Comparison of ENCODE assay signal across 26 mouse cellular contexts in genomic region chr4:140688826-140689425, GRCm38 (mm10). TPM values are rescaled to one million over a fixed set of nuclear protein-coding genes. Genes with fewer than 3 reads are reported as not detected.
DNase-seq lines count a peak whose midpoint lies in the region; ATAC-seq and TF ChIP-seq lines count a peak whose summit lies in the region.
"Had no signal": no experiment of that assay in that cellular context is flagged by ENCODE, and none has a peak within 500 bp of the region (broad histone marks: within the 10 kb centered on the region; RNA-seq: fewer than 3 reads in every experiment).

No protein-coding gene starts in this region.

- H3K79me3 ChIP-seq in C2C12 (ENCODE audit: low read depth) = no peaks in the 10 kb centered on the region

- H3K79me2 ChIP-seq in C2C12 (ENCODE audit: control insufficient read depth, insufficient read depth) = no peaks in the 10 kb centered on the region
- H3K79me2 ChIP-seq in heart, adult 2 months (replicated peaks; ENCODE audit: control insufficient read depth, insufficient read depth, low read length) = no peaks in the 10 kb centered on the region

- no peak for ATAC-seq in liver, embryonic 15.5 days (ENCODE audit: insufficient read depth)
- ATAC-seq: forebrain, embryonic 13.5 days had no signal

- no peaks in the 10 kb centered on the region for H3K27me3 ChIP-seq in C2C12 (ENCODE audit: control insufficient read depth, insufficient read depth, insufficient read length)
- no peaks in the 10 kb centered on the region for H3K27me3 ChIP-seq in liver, embryonic 15.5 days
- H3K27me3 ChIP-seq in heart, adult 2 months (ENCODE audit: control insufficient read depth, insufficient read depth, low read length) = no peaks in the 10 kb centered on the region
- H3K27me3 ChIP-seq: forebrain, embryonic 13.5 days; limb, embryonic 12.5 days had no signal

- H3K9ac ChIP-seq in liver, embryonic 15.5 days = no peak overlapping the region
- no peak overlapping the region for H3K9ac ChIP-seq in heart, adult 2 months (ENCODE audit: low read depth, low read length)
- H3K9ac ChIP-seq: embryonic facial prominence, embryonic 13.5 days; forebrain, embryonic 13.5 days; hindbrain, embryonic 15.5 days; limb, embryonic 12.5 days; midbrain, embryonic 12.5 days had no signal

- TF ChIP-seq POLR2A in heart, adult 2 months (IDR thresholded peaks at IDR 0.05; ENCODE audit: insufficient read depth, low read depth, low read length) = no peak

- no peaks in the 10 kb centered on the region for H3K36me3 ChIP-seq in C2C12 (ENCODE audit: control insufficient read depth, insufficient read depth)
- H3K36me3 ChIP-seq in liver, embryonic 15.5 days (replicated peaks) = no peaks in the 10 kb centered on the region
- no peaks in the 10 kb centered on the region for H3K36me3 ChIP-seq in heart, adult 2 months (ENCODE audit: control insufficient read depth, insufficient read depth, low read length)
- H3K36me3 ChIP-seq: embryonic facial prominence, embryonic 13.5 days; heart, embryonic 10.5 days; hindbrain, embryonic 15.5 days; limb, embryonic 12.5 days; midbrain, embryonic 12.5 days had no signal

- no peaks in the 10 kb centered on the region for H3K9me3 ChIP-seq in liver, embryonic 15.5 days (replicated peaks)
- H3K9me3 ChIP-seq: embryonic facial prominence, embryonic 13.5 days; forebrain, embryonic 13.5 days; heart, embryonic 10.5 days; hindbrain, embryonic 15.5 days; limb, embryonic 12.5 days; midbrain, embryonic 12.5 days had no signal

- H3K4me2 ChIP-seq in liver, embryonic 15.5 days = no peak overlapping the region
- H3K4me2 ChIP-seq: embryonic facial prominence, embryonic 13.5 days; forebrain, embryonic 13.5 days; hindbrain, embryonic 15.5 days; limb, embryonic 12.5 days; midbrain, embryonic 12.5 days had no signal

- H3K27ac ChIP-seq in liver, embryonic 15.5 days (replicated peaks) = peak overlapping the region; percentile 65
- no peak overlapping the region for H3K27ac ChIP-seq in heart, adult 2 months
- H3K27ac ChIP-seq: embryonic facial prominence, embryonic 13.5 days; forebrain, embryonic 13.5 days; gastrocnemius, adult 2 months; heart, embryonic 10.5 days; hindbrain, embryonic 15.5 days; limb, embryonic 12.5 days; midbrain, embryonic 12.5 days had no signal

- intact Hi-C loops in heart, adult 2 months (cut with DNase I) = no loop called here

- TF ChIP-seq CTCF in C2C12 (IDR thresholded peaks at IDR 0.05; ENCODE audit: control insufficient read depth, insufficient read depth, insufficient read length) = no peak
- TF ChIP-seq CTCF in heart, adult 2 months (IDR thresholded peaks at IDR 0.05) = no peak

- H3K4me1 ChIP-seq in liver, embryonic 15.5 days (replicated peaks) = peaks cover 86% of the 10 kb centered on the region
- no peaks in the 10 kb centered on the region; the same call in 1 of the 2 replicates for H3K4me1 ChIP-seq in heart, adult 2 months (ENCODE audit: control insufficient read depth, insufficient read depth, low read length)

- peak overlapping the region; percentile 32 for H3ac ChIP-seq in C2C12 (ENCODE audit: control insufficient read depth, insufficient read length, low read depth)

- WGBS in liver, embryonic 15.5 days (ENCODE audit: insufficient replicate concordance) = 75% methylated on average over 5 of the region's 5 CpGs
- 86% methylated on average over 5 of the region's 5 CpGs for WGBS in heart, adult 2 months

- DNase-seq in 3134 (ENCODE audit: extremely low read depth, insufficient read length, low spot score) = peak; percentile 63
- DNase-seq in R1 (ENCODE audit: low read depth, low spot score) = peak; percentile 91
- DNase-seq in cerebellum, adult 8-10 months = no peak
- DNase-seq in right cerebral cortex, postnatal 4 days = no peak
- no peak for DNase-seq in heart, adult 2 months
- DNase-seq: adrenal gland, postnatal 14 days; cerebellum, postnatal 14 days; heart, postnatal 4 days; kidney, adult 8-10 months; kidney, postnatal 10 days; layer of hippocampus, postnatal 36 days; lung, adult 18-20 months; lung, postnatal 14 days; spleen, adult 18-20 months; thymus, postnatal 25 days had no signal

- no peak overlapping the region for H3K4me3 ChIP-seq in C2C12 (ENCODE audit: insufficient read depth, poor library complexity, severe bottlenecking)
- no peak overlapping the region for H3K4me3 ChIP-seq in liver, embryonic 15.5 days (replicated peaks)
- H3K4me3 ChIP-seq in heart, adult 2 months = no peak overlapping the region
- H3K4me3 ChIP-seq: embryonic facial prominence, embryonic 13.5 days; forebrain, embryonic 13.5 days; gastrocnemius, adult 2 months; heart, embryonic 10.5 days; hindbrain, embryonic 15.5 days; limb, embryonic 12.5 days; midbrain, embryonic 12.5 days had no signal

- TF ChIP-seq EP300 in heart, adult 2 months (IDR thresholded peaks at IDR 0.05; ENCODE audit: insufficient read depth, low read depth, low read length) = no peak

TF ChIP-seq in C2C12, 6 proteins besides CTCF, POLR2A, EP300 and RAD21:
- TF ChIP-seq USF1 (IDR thresholded peaks at IDR 0.05; ENCODE audit: low read depth) (no peak), MYOG (IDR thresholded peaks at IDR 0.05; ENCODE audit: control insufficient read depth, extremely low read depth, insufficient read length) (no peak), FOSL1 (IDR thresholded peaks at IDR 0.05; ENCODE audit: insufficient read depth, low read length, poor library complexity, severe bottlenecking) (no peak), MAX (IDR thresholded peaks at IDR 0.05) (no peak), MYOD1 (IDR thresholded peaks at IDR 0.05; ENCODE audit: control insufficient read depth, insufficient read length, low read depth) (no peak), CEBPB (IDR thresholded peaks at IDR 0.05; ENCODE audit: low read depth) (no peak)

RNA-seq across cellular contexts. Expression of gene Rcc2, which starts 11.4 kb away (rescaled TPM):
- polyA plus RNA-seq in C2C12 (2012; fragmentation: generic; extraction: Trizol) = 213 TPM
- 28.0 and 32.1 TPM in 2 replicates for polyA plus RNA-seq in liver, embryonic 15.5 days (2015; fragmentation: Nextera tagmentation; extraction: Ambion mirVana)
- total RNA-seq in heart, adult 2 months (2021) = 10 to 100 TPM; 13.7 to 14.2 TPM
- 12.4 and 14.1 TPM in 2 replicates for polyA plus RNA-seq in heart, adult 2 months (2012; rRNA removed)

RNA-seq across cellular contexts. Expression of gene Arhgef10l, which starts 23.1 kb away (rescaled TPM):
- polyA plus RNA-seq in C2C12 (2012; fragmentation: generic; extraction: Trizol) = 27.8 TPM
- 4.8 and 6.5 TPM in 2 replicates for polyA plus RNA-seq in liver, embryonic 15.5 days (2015; fragmentation: Nextera tagmentation; extraction: Ambion mirVana)
- 10 to 100 TPM; 61.0 to 74.4 TPM for total RNA-seq in heart, adult 2 months (2021)
- polyA plus RNA-seq in heart, adult 2 months (2012; rRNA removed) = 54.7 and 75.6 TPM in 2 replicates

RNA-seq across cellular contexts. Expression of gene Padi6, which starts 53.5 kb away (rescaled TPM):
- not detected for polyA plus RNA-seq in C2C12 (2012; fragmentation: generic; extraction: Trizol)
- polyA plus RNA-seq in liver, embryonic 15.5 days (2015; fragmentation: Nextera tagmentation; extraction: Ambion mirVana) = not detected in 2 replicates
- not detected for total RNA-seq in heart, adult 2 months (2021)
- not detected in 2 replicates for polyA plus RNA-seq in heart, adult 2 months (2012; rRNA removed)
- total RNA-seq: adrenal gland, postnatal 14 days; gastrocnemius, adult 2 months; heart, postnatal 4 days; layer of hippocampus, postnatal 36 days; megakaryocyte, adult 5-6 weeks; MEL had no signal
- polyA plus RNA-seq: embryonic facial prominence, embryonic 13.5 days; forebrain, embryonic 13.5 days; heart, embryonic 10.5 days; hindbrain, embryonic 15.5 days; limb, embryonic 12.5 days; midbrain, embryonic 12.5 days had no signal

Comparison
In these comparisons a context has a peak if more than half of its experiments do, and no peak if none do; other contexts are left out.
1. DNase-seq: peak in 3134 (single experiment) and R1 (single experiment); none in cerebellum, adult 8-10 months (single experiment), right cerebral cortex, postnatal 4 days (single experiment) and heart, adult 2 months (0 of 2).